Mouse (Mus musculus) heart, embryonic 12.5 days (tissue): ENCODE data around the gene Alkbh5. TPM values are rescaled to one million over a fixed set of nuclear protein-coding genes. Genes with fewer than 3 reads are reported as not detected.
A peak's percentile ranks its signal among the peaks of the same experiment; 100 is the strongest.

Experiments used
- ATAC-seq: fragments of 200-750 bp; cut with Nextera tagmentation; 2 replicates; pipeline ENCODE4 v1.8.0; 2017; ENCODE audit warnings: moderate TSS enrichment, moderate library complexity; ENCODE audit not compliant: insufficient number of reproducible peaks, low FRiP score
- H3K27ac ChIP-seq: fragments of 300-500 bp; sonication (generic); 2 replicates; pipeline ENCODE4 v1.5.1; 2016; ENCODE audit warnings: mild to moderate bottlenecking, moderate library complexity; ENCODE audit not compliant: poor library complexity, severe bottlenecking
- H3K27me3 ChIP-seq: fragments of 300-500 bp; sonication (generic); replicated peaks from 2 replicates; pipeline ENCODE4 v1.6.1; 2016; ENCODE audit warnings: mild to moderate bottlenecking, moderate library complexity
- H3K36me3 ChIP-seq: fragments of 300-500 bp; sonication (generic); 2 replicates; pipeline ENCODE4 v1.6.1; 2016; ENCODE audit warnings: mild to moderate bottlenecking, moderate library complexity
- H3K4me1 ChIP-seq: fragments of 300-500 bp; sonication (generic); replicated peaks from 2 replicates; pipeline ENCODE4 v1.6.1; 2016; ENCODE audit warnings: mild to moderate bottlenecking
- H3K4me2 ChIP-seq: fragments of 300-500 bp; sonication (generic); 2 replicates; pipeline ENCODE4 v1.6.1; 2016; ENCODE audit warnings: mild to moderate bottlenecking, moderate library complexity
- H3K4me3 ChIP-seq: fragments of 300-500 bp; sonication (generic); 2 replicates; pipeline ENCODE4 v1.5.1; 2016; ENCODE audit warnings: mild to moderate bottlenecking
- H3K9ac ChIP-seq: fragments of 300-500 bp; sonication (generic); 2 replicates; pipeline ENCODE4 v1.6.1; 2016; ENCODE audit warnings: mild to moderate bottlenecking, moderate library complexity
- H3K9me3 ChIP-seq: fragments of 300-500 bp; sonication (generic); replicated peaks from 2 replicates; pipeline ENCODE4 v1.6.1; 2016; ENCODE audit warnings: mild to moderate bottlenecking, moderate library complexity
- WGBS: fragments of 180-500 bp; shearing (Covaris S2); methylation state at CpG from one replicate; pipeline ENCODE4 v1.1.7; 2016; 5-methylcytosine and 5-hydroxymethylcytosine counted together
- polyA plus RNA-seq: library from polyadenylated mRNA; unstranded; fragments of >200 nt; fragmentation: Nextera tagmentation; extraction: Ambion mirVana; gene quantifications from 2 replicates; pipeline ENCODE4 v1.2.1, GENCODE M21; 2016

The Alkbh5 gene
- polyA plus RNA-seq = 41.8 and 44.6 TPM in 2 replicates

- H3K4me2 ChIP-seq = peak within 1 kb of the TSS; percentile 95
- H3K4me1 ChIP-seq = peaks cover 18% of the 10 kb centered on the region
- no peaks in the 10 kb centered on the region; the same call in 1 of the 2 replicates for H3K27me3 ChIP-seq
- peak within 1 kb of the TSS; percentile 96 for H3K9ac ChIP-seq
- H3K36me3 ChIP-seq = peaks cover 7% of the 10 kb centered on the region; the same call in 1 of the 2 replicates
- H3K9me3 ChIP-seq = no peaks in the 10 kb centered on the region
- peak within 1 kb of the TSS; percentile 82 for H3K4me3 ChIP-seq
- H3K27ac ChIP-seq = peak within 1 kb of the TSS; percentile 99
- no peak for ATAC-seq
- 24% methylated on average over 9 of the region's 9 CpGs for WGBS
Measured at GRCm38 (mm10) chr11:60536180-60536858, at the start of gene Alkbh5. Alkbh5 (plus strand) TSS chr11:60536381.

- no peak for ATAC-seq
- H3K4me1 ChIP-seq = no peaks in the 10 kb centered on the region
- H3K27me3 ChIP-seq = peaks cover 28% of the 10 kb centered on the region
- no peaks in the 10 kb centered on the region for H3K9me3 ChIP-seq
- H3K36me3 ChIP-seq = no peaks in the 10 kb centered on the region
- no peak overlapping the region for H3K27ac ChIP-seq
- H3K4me2 ChIP-seq = no peak overlapping the region
- H3K9ac ChIP-seq = no peak overlapping the region
- no peak overlapping the region for H3K4me3 ChIP-seq
- 85% methylated on average over 5 of the region's 5 CpGs for WGBS
Measured at GRCm38 (mm10) chr11:60492726-60493125, 43.5 kb upstream of the Alkbh5 start.

- ATAC-seq = no peak
- H3K9ac ChIP-seq = no peak overlapping the region
- H3K27me3 ChIP-seq = peaks cover 37% of the 10 kb centered on the region
- no peak overlapping the region for H3K4me2 ChIP-seq
- no peak overlapping the region for H3K4me3 ChIP-seq
- H3K9me3 ChIP-seq = no peaks in the 10 kb centered on the region
- H3K4me1 ChIP-seq = no peaks in the 10 kb centered on the region
- H3K36me3 ChIP-seq = no peaks in the 10 kb centered on the region
- no peak overlapping the region for H3K27ac ChIP-seq
- WGBS = 50% methylated on average over 2 of the region's 2 CpGs
Measured at GRCm38 (mm10) chr11:60495692-60496091, 40.5 kb upstream of the Alkbh5 start.

- no peak for ATAC-seq
- Histone ChIP-seq H3K27ac (no peak overlapping the region), H3K36me3 (no peaks in the 10 kb centered on the region), H3K4me2 (no peak overlapping the region), H3K9ac (no peak overlapping the region), H3K4me3 (no peak overlapping the region), H3K4me1 (peaks cover 14% of the 10 kb centered on the region), H3K9me3 (no peaks in the 10 kb centered on the region), H3K27me3 (peaks cover 53% of the 10 kb centered on the region)
- WGBS = 83% methylated on average over 13 of the region's 13 CpGs
Measured at GRCm38 (mm10) chr11:60507281-60507680, 28.9 kb upstream of the Alkbh5 start.

GRCm38 (mm10) chr11:60508950-60509349 lies 27.2 kb upstream of the Alkbh5 start:
- Histone ChIP-seq H3K4me1 (peaks cover 14% of the 10 kb centered on the region), H3K27ac (no peak overlapping the region), H3K9ac (peak overlapping the region; percentile 65), H3K9me3 (no peaks in the 10 kb centered on the region), H3K27me3 (peaks cover 44% of the 10 kb centered on the region), H3K36me3 (no peaks in the 10 kb centered on the region), H3K4me2 (peak overlapping the region; percentile 96), H3K4me3 (peak overlapping the region; percentile 50)
- 3% methylated on average over 11 of the region's 11 CpGs for WGBS
- ATAC-seq = peak; percentile 74; the same call in 1 of the 2 replicates

GRCm38 (mm10) chr11:60509500-60509899 lies 26.7 kb upstream of the Alkbh5 start:
- peak overlapping the region; percentile 96 for H3K4me2 ChIP-seq
- H3K9ac ChIP-seq = peak overlapping the region; percentile 65
- H3K4me1 ChIP-seq = peaks cover 14% of the 10 kb centered on the region
- no peaks in the 10 kb centered on the region for H3K9me3 ChIP-seq
- H3K4me3 ChIP-seq = peak overlapping the region; percentile 50
- peaks cover 41% of the 10 kb centered on the region for H3K27me3 ChIP-seq
- ATAC-seq = peak; percentile 68
- WGBS = 1% methylated on average over 25 of the region's 25 CpGs
- H3K27ac ChIP-seq = no peak overlapping the region
- no peaks in the 10 kb centered on the region for H3K36me3 ChIP-seq

GRCm38 (mm10) chr11:60511893-60512292 lies 24.3 kb upstream of the Alkbh5 start:
- Histone ChIP-seq H3K27ac (no peak overlapping the region), H3K36me3 (no peaks in the 10 kb centered on the region), H3K4me3 (no peak overlapping the region), H3K9ac (no peak overlapping the region), H3K4me2 (no peak overlapping the region), H3K27me3 (peaks cover 35% of the 10 kb centered on the region), H3K9me3 (no peaks in the 10 kb centered on the region), H3K4me1 (peaks cover 17% of the 10 kb centered on the region)
- ATAC-seq = no peak
- 80% methylated on average over 1 of the region's 1 CpGs for WGBS

- no peak for ATAC-seq
- H3K9ac ChIP-seq = no peak overlapping the region
- no peak overlapping the region for H3K4me3 ChIP-seq
- H3K36me3 ChIP-seq = no peaks in the 10 kb centered on the region
- H3K4me2 ChIP-seq = no peak overlapping the region
- H3K9me3 ChIP-seq = no peaks in the 10 kb centered on the region
- H3K4me1 ChIP-seq = peaks cover 17% of the 10 kb centered on the region
- H3K27me3 ChIP-seq = peaks cover 29% of the 10 kb centered on the region
- WGBS = 70% methylated on average over 2 of the region's 2 CpGs
- no peak overlapping the region for H3K27ac ChIP-seq
Measured at GRCm38 (mm10) chr11:60512520-60512919, 23.7 kb upstream of the Alkbh5 start.

- H3K9me3 ChIP-seq = no peaks in the 10 kb centered on the region
- peaks cover 4% of the 10 kb centered on the region; the same call in 1 of the 2 replicates for H3K4me1 ChIP-seq
- no peaks in the 10 kb centered on the region for H3K36me3 ChIP-seq
- H3K27me3 ChIP-seq = peaks cover 11% of the 10 kb centered on the region
- no peak for ATAC-seq
- no peak overlapping the region for H3K27ac ChIP-seq
- no peak overlapping the region for H3K4me3 ChIP-seq
- WGBS = 47% methylated on average over 2 of the region's 2 CpGs
- H3K4me2 ChIP-seq = no peak overlapping the region
- no peak overlapping the region for H3K9ac ChIP-seq
Measured at GRCm38 (mm10) chr11:60514941-60515340, 21.2 kb upstream of the Alkbh5 start.

- ATAC-seq = no peak
- Histone ChIP-seq H3K4me3 (no peak overlapping the region), H3K9me3 (no peaks in the 10 kb centered on the region), H3K9ac (no peak overlapping the region), H3K4me2 (no peak overlapping the region), H3K36me3 (no peaks in the 10 kb centered on the region), H3K4me1 (0 out of 2 replicates have a peak, but pooled peaks cover 3% of the 10 kb centered on the region), H3K27ac (no peak overlapping the region), H3K27me3 (no peaks in the 10 kb centered on the region)
- WGBS = 71% methylated on average over 4 of the region's 4 CpGs
Measured at GRCm38 (mm10) chr11:60518305-60518704, 17.9 kb upstream of the Alkbh5 start.

GRCm38 (mm10) chr11:60522027-60522426 lies 14.2 kb upstream of the Alkbh5 start:
- Histone ChIP-seq H3K27ac (no peak overlapping the region), H3K4me2 (no peak overlapping the region), H3K9me3 (no peaks in the 10 kb centered on the region), H3K4me1 (no peaks in the 10 kb centered on the region), H3K27me3 (no peaks in the 10 kb centered on the region), H3K9ac (no peak overlapping the region), H3K36me3 (no peaks in the 10 kb centered on the region), H3K4me3 (no peak overlapping the region)
- WGBS = 71% methylated on average over 5 of the region's 5 CpGs
- ATAC-seq = no peak
